Mouse (Mus musculus) myocyte (in vitro differentiated cells): ENCODE measurements at regions not wholly inside any gene's neighbourhood (a gene's known extent, or its start where the extent isn't known, plus 50 kb on each side); places are given as distances from the start of the nearest gene placed in this dataset.

Experiments
- MAX ChIP-seq: IDR thresholded peaks from one replicate; pipeline ENCODE4 v1.6.1; 2011; ENCODE audit warnings: low read depth, mild to moderate bottlenecking, control low read depth
- MYOD1 ChIP-seq, 3 experiments: IDR thresholded peaks; one replicate each; pipeline ENCODE4 v1.6.1; 2011; ENCODE audit warnings: control low read depth in 2 of 3, low read depth in 2 of 3, mild to moderate bottlenecking in 2 of 3, moderate library complexity in 1 of 3; ENCODE audit not compliant: insufficient read length in 2 of 3, control insufficient read depth in 1 of 3
- POLR2A ChIP-seq: IDR thresholded peaks from one replicate; pipeline ENCODE4 v1.6.1; 2011; ENCODE audit warnings: low read depth, mild to moderate bottlenecking, control low read depth, moderate library complexity; ENCODE audit not compliant: insufficient read length
- POLR2AphosphoS2 ChIP-seq: IDR thresholded peaks from one replicate; pipeline ENCODE4 v1.6.1; 2011; ENCODE audit warnings: low read depth, control low read depth; ENCODE audit not compliant: insufficient read length
- TCF12 ChIP-seq: IDR thresholded peaks from one replicate; pipeline ENCODE4 v1.6.1; 2011; ENCODE audit warnings: mild to moderate bottlenecking, control low read depth; ENCODE audit not compliant: poor library complexity, insufficient read depth, severe bottlenecking
- USF1 ChIP-seq: IDR thresholded peaks from one replicate; pipeline ENCODE4 v1.6.1; 2011; ENCODE audit warnings: low read depth, mild to moderate bottlenecking, control low read depth, moderate library complexity

DNA sequence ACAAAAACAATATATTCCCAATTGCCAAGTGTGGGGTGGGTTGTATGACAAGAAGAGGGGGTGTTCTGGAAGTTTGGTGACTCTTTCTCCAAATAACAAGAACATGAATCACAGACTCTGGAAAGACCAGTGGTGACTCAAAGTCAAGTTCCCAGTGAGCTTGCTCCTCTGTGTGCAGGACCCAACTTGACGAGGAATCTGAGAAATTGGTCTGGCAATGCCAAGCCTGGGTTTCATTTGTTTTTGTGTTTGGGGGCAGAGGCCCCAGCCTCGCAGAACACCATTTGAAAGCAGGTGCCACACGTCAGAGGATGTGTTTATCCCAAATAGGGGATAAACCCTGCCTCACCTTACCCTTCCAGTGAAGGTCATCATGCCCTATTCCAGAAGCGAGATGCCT, 163.1 kb upstream of the Shh start:
- TF ChIP-seq POLR2AphosphoS2, result no peak
- TF ChIP-seq POLR2A, result no peak
- TF ChIP-seq TCF12, result no peak
- TF ChIP-seq USF1, result no peak
- TF ChIP-seq MAX, result no peak
- no peak for TF ChIP-seq MYOD1 (IDR thresholded peaks at IDR 0.05; ENCODE audit: control insufficient read depth in 1 of 3, insufficient read length in 2 of 3, low read depth in 2 of 3)
